Mouse (Mus musculus): Measurements from ENCODE around the gene Prim2. TPM values are rescaled to one million over a fixed set of nuclear protein-coding genes. Genes with fewer than 3 reads are reported as not detected.

Prim2 gene
- polyA plus RNA-seq (2012; rRNA removed): 1.6 and 2.5 TPM in 2 replicates

DNA sequence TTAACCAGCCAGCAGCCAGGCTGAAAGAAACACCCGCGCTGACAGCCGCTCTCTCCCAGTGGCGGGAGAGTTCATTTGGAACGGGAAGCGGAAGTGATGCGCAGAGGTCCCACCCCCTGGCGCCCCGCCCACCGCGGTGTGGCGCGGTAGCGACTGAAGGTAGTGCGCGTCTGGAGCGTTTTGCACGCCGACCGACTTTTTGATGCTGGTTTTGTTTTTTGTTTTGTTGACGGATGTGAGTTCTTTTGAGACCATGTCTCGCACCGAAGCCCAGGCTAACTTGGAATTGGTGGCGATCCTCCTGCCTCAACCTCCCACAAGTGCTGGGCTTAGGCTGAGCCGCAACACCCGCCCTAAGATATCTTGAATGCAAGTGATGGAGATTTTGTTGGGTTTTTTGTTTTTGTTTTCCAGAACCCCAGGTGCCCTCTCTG, at the start of gene Prim2:
TSS of gene Prim2 (minus strand) at position 88 of the 434 bp plus-strand sequence.
- Histone ChIP-seq H3K4me3 (ENCODE audit: low read depth, low read length) (peak within 1 kb of the TSS; percentile 80), H3K27me3 (ENCODE audit: control insufficient read depth, insufficient read depth, low read length) (no peaks in the 10 kb centered on the region), H3K27ac (ENCODE audit: insufficient read depth, low read depth, low read length) (peak within 1 kb of the TSS; percentile 61), H3K4me1 (ENCODE audit: control insufficient read depth, insufficient read depth, insufficient read length, low read length) (peaks cover 3% of the 10 kb centered on the region; the same call in 1 of the 2 replicates), H3K36me3 (ENCODE audit: control insufficient read depth, insufficient read depth, low read length) (no peaks in the 10 kb centered on the region)
- peak; percentile 3; the same call in 1 of the 2 replicates for TF ChIP-seq CTCF (IDR thresholded peaks at IDR 0.05; ENCODE audit: extremely low read depth, insufficient read length, insufficient replicate concordance, low read depth, low read length)
- peak; percentile 79 for TF ChIP-seq POLR2A (IDR thresholded peaks at IDR 0.05; ENCODE audit: low read depth, low read length)
- under 1% methylated on average over 26 of the region's 26 CpGs for WGBS

- no peak overlapping the region for H3K4me3 ChIP-seq (ENCODE audit: low read depth, low read length)
- WGBS: 73% methylated on average over 1 of the region's 1 CpGs
- no peak overlapping the region for H3K27ac ChIP-seq (ENCODE audit: insufficient read depth, low read depth, low read length)
- H3K36me3 ChIP-seq (ENCODE audit: control insufficient read depth, insufficient read depth, low read length): no peaks in the 10 kb centered on the region
- TF ChIP-seq CTCF (IDR thresholded peaks at IDR 0.05; ENCODE audit: extremely low read depth, insufficient read length, insufficient replicate concordance, low read depth, low read length): no peak
- no peak for TF ChIP-seq POLR2A (IDR thresholded peaks at IDR 0.05; ENCODE audit: low read depth, low read length)
- H3K27me3 ChIP-seq (ENCODE audit: control insufficient read depth, insufficient read depth, low read length): no peaks in the 10 kb centered on the region
- H3K4me1 ChIP-seq (ENCODE audit: control insufficient read depth, insufficient read depth, insufficient read length, low read length): peaks cover 2% of the 10 kb centered on the region; the same call in 1 of the 2 replicates
Observed at GRCm38 (mm10) chr1:33717636-33718035, 48.0 kb upstream of the Prim2 start.

- no peaks in the 10 kb centered on the region for H3K36me3 ChIP-seq (ENCODE audit: control insufficient read depth, insufficient read depth, low read length)
- H3K4me1 ChIP-seq (ENCODE audit: control insufficient read depth, insufficient read depth, insufficient read length, low read length): no peaks in the 10 kb centered on the region
- no peaks in the 10 kb centered on the region for H3K27me3 ChIP-seq (ENCODE audit: control insufficient read depth, insufficient read depth, low read length)
- TF ChIP-seq POLR2A (IDR thresholded peaks at IDR 0.05; ENCODE audit: low read depth, low read length): no peak
- no peak for TF ChIP-seq CTCF (IDR thresholded peaks at IDR 0.05; ENCODE audit: extremely low read depth, insufficient read length, insufficient replicate concordance, low read depth, low read length)
- H3K27ac ChIP-seq (ENCODE audit: insufficient read depth, low read depth, low read length): no peak overlapping the region
- 7% methylated on average over 10 of the region's 10 CpGs for WGBS
- H3K4me3 ChIP-seq (ENCODE audit: low read depth, low read length): no peak overlapping the region
Observed at GRCm38 (mm10) chr1:33714796-33715195, 45.2 kb upstream of the Prim2 start.

- Histone ChIP-seq H3K4me1 (ENCODE audit: control insufficient read depth, insufficient read depth, insufficient read length, low read length) (no peaks in the 10 kb centered on the region), H3K4me3 (ENCODE audit: low read depth, low read length) (no peak overlapping the region), H3K27ac (ENCODE audit: insufficient read depth, low read depth, low read length) (no peak overlapping the region), H3K27me3 (ENCODE audit: control insufficient read depth, insufficient read depth, low read length) (no peaks in the 10 kb centered on the region), H3K36me3 (ENCODE audit: control insufficient read depth, insufficient read depth, low read length) (no peaks in the 10 kb centered on the region)
- TF ChIP-seq POLR2A (IDR thresholded peaks at IDR 0.05; ENCODE audit: low read depth, low read length) (no peak), CTCF (IDR thresholded peaks at IDR 0.05; ENCODE audit: extremely low read depth, insufficient read length, insufficient replicate concordance, low read depth, low read length) (no peak)
- 90% methylated on average over 5 of the region's 5 CpGs for WGBS
Observed at GRCm38 (mm10) chr1:33712026-33712425, 42.4 kb upstream of the Prim2 start.

- Histone ChIP-seq H3K4me3 (ENCODE audit: low read depth, low read length) (no peak overlapping the region), H3K27ac (ENCODE audit: insufficient read depth, low read depth, low read length) (no peak overlapping the region), H3K36me3 (ENCODE audit: control insufficient read depth, insufficient read depth, low read length) (no peaks in the 10 kb centered on the region), H3K27me3 (ENCODE audit: control insufficient read depth, insufficient read depth, low read length) (no peaks in the 10 kb centered on the region), H3K4me1 (ENCODE audit: control insufficient read depth, insufficient read depth, insufficient read length, low read length) (no peaks in the 10 kb centered on the region)
- no peak for TF ChIP-seq CTCF (IDR thresholded peaks at IDR 0.05; ENCODE audit: extremely low read depth, insufficient read length, insufficient replicate concordance, low read depth, low read length)
- 29% methylated on average over 2 of the region's 2 CpGs for WGBS
Observed at GRCm38 (mm10) chr1:33709615-33710014, 40.0 kb upstream of the Prim2 start.

- Histone ChIP-seq H3K27ac (ENCODE audit: insufficient read depth, low read depth, low read length) (no peak overlapping the region), H3K4me1 (ENCODE audit: control insufficient read depth, insufficient read depth, insufficient read length, low read length) (no peaks in the 10 kb centered on the region), H3K36me3 (ENCODE audit: control insufficient read depth, insufficient read depth, low read length) (no peaks in the 10 kb centered on the region), H3K27me3 (ENCODE audit: control insufficient read depth, insufficient read depth, low read length) (no peaks in the 10 kb centered on the region), H3K4me3 (ENCODE audit: low read depth, low read length) (no peak overlapping the region)
- TF ChIP-seq POLR2A (IDR thresholded peaks at IDR 0.05; ENCODE audit: low read depth, low read length) (no peak), CTCF (IDR thresholded peaks at IDR 0.05; ENCODE audit: extremely low read depth, insufficient read length, insufficient replicate concordance, low read depth, low read length) (no peak)
- 91% methylated on average over 3 of the region's 3 CpGs for WGBS
Observed at GRCm38 (mm10) chr1:33701244-33701643, 31.6 kb upstream of the Prim2 start.

GRCm38 (mm10) chr1:33696016-33696415, 26.4 kb upstream of the Prim2 start:
- Histone ChIP-seq H3K4me3 (ENCODE audit: low read depth, low read length) (no peak overlapping the region), H3K27me3 (ENCODE audit: control insufficient read depth, insufficient read depth, low read length) (no peaks in the 10 kb centered on the region), H3K36me3 (ENCODE audit: control insufficient read depth, insufficient read depth, low read length) (no peaks in the 10 kb centered on the region), H3K27ac (ENCODE audit: insufficient read depth, low read depth, low read length) (no peak overlapping the region), H3K4me1 (ENCODE audit: control insufficient read depth, insufficient read depth, insufficient read length, low read length) (no peaks in the 10 kb centered on the region)
- 84% methylated on average over 2 of the region's 2 CpGs for WGBS
- TF ChIP-seq POLR2A (IDR thresholded peaks at IDR 0.05; ENCODE audit: low read depth, low read length) (no peak), CTCF (IDR thresholded peaks at IDR 0.05; ENCODE audit: extremely low read depth, insufficient read length, insufficient replicate concordance, low read depth, low read length) (no peak)

Data from small intestine, adult 2 months (tissue).